Mouse (Mus musculus) hindbrain, embryonic 15.5 days (tissue): ENCODE measurements around the gene Gngt2. TPM values are rescaled to one million over a fixed set of nuclear protein-coding genes. Genes with fewer than 3 reads are reported as not detected.

Experiments used
- ATAC-seq: fragments of 200-750 bp; cut with Nextera tagmentation; 2 replicates; pipeline ENCODE4 v1.8.0; 2017; ENCODE audit warnings: low read depth, moderate number of reproducible peaks, moderate TSS enrichment; ENCODE audit not compliant: low FRiP score
- H3K27ac ChIP-seq: fragments of 300-500 bp; sonication (generic); replicated peaks from 2 replicates; pipeline ENCODE4 v1.5.1; 2015; ENCODE audit warnings: mild to moderate bottlenecking, inconsistent platforms
- H3K27me3 ChIP-seq: fragments of 300-500 bp; sonication (generic); 2 replicates; pipeline ENCODE4 v1.6.1; 2015; ENCODE audit warnings: control low read depth, inconsistent platforms
- H3K36me3 ChIP-seq: fragments of 300-500 bp; sonication (generic); 2 replicates; pipeline ENCODE4 v1.6.1; 2015; ENCODE audit warnings: control low read depth, inconsistent platforms
- H3K4me1 ChIP-seq: fragments of 300-500 bp; sonication (generic); replicated peaks from 2 replicates; pipeline ENCODE4 v1.6.1; 2015; ENCODE audit warnings: control low read depth, inconsistent platforms
- H3K4me2 ChIP-seq: fragments of 300-500 bp; sonication (generic); 2 replicates; pipeline ENCODE4 v1.6.1; 2015; ENCODE audit warnings: moderate library complexity, mild to moderate bottlenecking, inconsistent platforms
- H3K4me3 ChIP-seq: fragments of 300-500 bp; sonication (generic); 2 replicates; pipeline ENCODE4 v1.5.1; 2015; ENCODE audit warnings: mild to moderate bottlenecking, inconsistent platforms
- H3K9ac ChIP-seq: fragments of 300-500 bp; sonication (generic); 2 replicates; pipeline ENCODE4 v1.6.1; 2015; ENCODE audit warnings: inconsistent platforms
- H3K9me3 ChIP-seq: fragments of 300-500 bp; sonication (generic); 2 replicates; pipeline ENCODE4 v1.6.1; 2016; ENCODE audit warnings: control low read depth, inconsistent platforms
- WGBS: fragments of 180-500 bp; shearing (Covaris S2); methylation state at CpG from one replicate; pipeline ENCODE4 v1.1.7; 2015; 5-methylcytosine and 5-hydroxymethylcytosine counted together
- polyA plus RNA-seq: library from polyadenylated mRNA; unstranded; fragments of >200 nt; fragmentation: Nextera tagmentation; extraction: Ambion mirVana; gene quantifications from 2 replicates; pipeline ENCODE4 v1.2.1, GENCODE M21; 2015

The Gngt2 gene
- polyA plus RNA-seq, 1 experiment from 2014 or later: 1.8 TPM

GRCm38 (mm10) chr11:95827464-95828085, 9.4 kb upstream of the Gngt2 start:
- Histone ChIP-seq H3K9me3 (no peaks in the 10 kb centered on the region), H3K27ac (no peak overlapping the region), H3K9ac (no peak overlapping the region), H3K36me3 (no peaks in the 10 kb centered on the region), H3K4me3 (no peak overlapping the region), H3K27me3 (peaks cover 80% of the 10 kb centered on the region), H3K4me1 (peaks cover 30% of the 10 kb centered on the region), H3K4me2 (no peak overlapping the region)
- no peak for ATAC-seq
- 24% methylated on average over 3 of the region's 3 CpGs for WGBS

- no peak for ATAC-seq
These were observed 8.6 kb upstream of the Gngt2 start for GRCm38 (mm10) chr11:95828181-95828964.

DNA sequence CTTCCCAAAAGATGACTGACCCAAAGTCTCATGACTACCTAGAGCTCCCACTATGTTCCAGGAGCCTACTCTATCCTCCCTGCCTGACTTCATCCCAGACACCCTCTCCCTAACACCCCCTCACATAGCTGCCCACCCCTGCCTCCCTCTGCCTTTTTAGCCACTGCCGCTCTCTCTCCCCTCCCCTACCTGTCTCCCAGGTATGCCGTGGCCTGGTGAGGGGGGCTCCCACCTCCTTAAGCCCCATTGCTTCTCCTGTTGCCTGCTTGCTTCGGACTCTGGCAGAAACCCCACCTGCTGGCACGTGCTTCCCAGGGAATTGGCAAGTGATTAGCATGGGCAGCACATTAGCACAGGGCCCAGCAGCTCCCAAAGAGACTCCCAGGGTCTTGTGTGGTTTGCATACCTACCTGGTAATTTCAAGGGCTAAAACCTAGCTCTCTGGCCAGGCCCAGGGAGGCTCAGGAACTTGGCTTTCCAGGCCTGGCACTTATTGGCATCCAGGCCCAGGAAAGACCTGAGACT, 7.4 kb upstream of the Gngt2 start:
- WGBS: 33% methylated on average over 4 of the region's 4 CpGs
- ATAC-seq: no peak
- H3K9ac ChIP-seq: no peak overlapping the region

More at GRCm38 (mm10) chr11:95828181-95828964, 8.6 kb upstream of the Gngt2 start:
- H3K27me3 ChIP-seq: peaks cover 81% of the 10 kb centered on the region
- H3K36me3 ChIP-seq: no peaks in the 10 kb centered on the region
- no peak overlapping the region for H3K4me2 ChIP-seq
- H3K4me1 ChIP-seq: peaks cover 30% of the 10 kb centered on the region
- WGBS: 83% methylated on average over 11 of the region's 11 CpGs
- no peaks in the 10 kb centered on the region for H3K9me3 ChIP-seq
- no peak overlapping the region for H3K27ac ChIP-seq
- no peak overlapping the region for H3K9ac ChIP-seq
- H3K4me3 ChIP-seq: no peak overlapping the region

GRCm38 (mm10) chr11:95830411-95831275, 6.4 kb upstream of the Gngt2 start:
- Histone ChIP-seq H3K4me3 (peak overlapping the region; percentile 27), H3K4me2 (peak overlapping the region; percentile 49), H3K36me3 (no peaks in the 10 kb centered on the region), H3K4me1 (peaks cover 28% of the 10 kb centered on the region), H3K9me3 (no peaks in the 10 kb centered on the region), H3K9ac (no peak overlapping the region), H3K27ac (no peak overlapping the region), H3K27me3 (peaks cover 90% of the 10 kb centered on the region)
- no peak for ATAC-seq
- WGBS: 3% methylated on average over 80 of the region's 80 CpGs

More for the DNA sequence above, 7.4 kb upstream of the Gngt2 start:
- H3K27ac ChIP-seq: no peak overlapping the region
- H3K4me3 ChIP-seq: no peak overlapping the region
- H3K9me3 ChIP-seq: no peaks in the 10 kb centered on the region
- H3K4me1 ChIP-seq: peaks cover 36% of the 10 kb centered on the region
- no peak overlapping the region for H3K4me2 ChIP-seq
- H3K27me3 ChIP-seq: peaks cover 90% of the 10 kb centered on the region
- H3K36me3 ChIP-seq: no peaks in the 10 kb centered on the region

DNA sequence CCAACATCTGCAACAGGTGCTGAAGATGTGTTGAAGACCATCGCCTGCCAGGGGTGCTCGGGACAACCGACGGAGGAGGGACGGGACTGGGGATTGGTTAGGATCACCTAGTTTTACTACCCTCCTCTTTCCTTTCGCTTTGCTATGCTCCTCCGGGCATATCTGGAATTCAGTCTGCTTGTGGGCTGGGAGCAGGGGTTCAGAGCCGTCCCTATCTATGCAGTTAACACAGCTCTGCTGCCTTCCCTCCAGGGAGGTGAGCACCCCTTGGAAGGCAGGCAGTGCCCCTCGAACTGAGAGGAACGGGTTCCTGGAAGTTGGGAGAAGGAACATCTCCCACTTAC, 5.8 kb upstream of the Gngt2 start:
- ATAC-seq: no peak
- H3K36me3 ChIP-seq: no peaks in the 10 kb centered on the region
- peaks cover 94% of the 10 kb centered on the region for H3K27me3 ChIP-seq
- H3K9ac ChIP-seq: no peak overlapping the region
- peaks cover 28% of the 10 kb centered on the region for H3K4me1 ChIP-seq
- no peak overlapping the region for H3K27ac ChIP-seq
- H3K9me3 ChIP-seq: no peaks in the 10 kb centered on the region
- H3K4me2 ChIP-seq: peak overlapping the region; percentile 49
- 4% methylated on average over 10 of the region's 10 CpGs for WGBS
- H3K4me3 ChIP-seq: peak overlapping the region; percentile 27

- Histone ChIP-seq H3K27ac (no peak overlapping the region), H3K4me1 (peaks cover 28% of the 10 kb centered on the region), H3K9me3 (no peaks in the 10 kb centered on the region), H3K9ac (no peak overlapping the region), H3K4me2 (peak overlapping the region; percentile 49; the same call in 1 of the 2 replicates), H3K4me3 (peak overlapping the region; percentile 27; the same call in 1 of the 2 replicates), H3K36me3 (no peaks in the 10 kb centered on the region), H3K27me3 (peaks cover 90% of the 10 kb centered on the region)
- 5% methylated on average over 14 of the region's 15 CpGs for WGBS
- no peak for ATAC-seq
These were observed 5.4 kb upstream of the Gngt2 start for GRCm38 (mm10) chr11:95831641-95832040.

- H3K27ac ChIP-seq: no peak overlapping the region
- ATAC-seq: no peak
- H3K36me3 ChIP-seq: no peaks in the 10 kb centered on the region
- no peaks in the 10 kb centered on the region for H3K9me3 ChIP-seq
- H3K27me3 ChIP-seq: peaks cover 85% of the 10 kb centered on the region
- WGBS: 38% methylated on average over 18 of the region's 18 CpGs
- no peak overlapping the region for H3K4me2 ChIP-seq
- H3K9ac ChIP-seq: no peak overlapping the region
- H3K4me1 ChIP-seq: peaks cover 28% of the 10 kb centered on the region
- no peak overlapping the region for H3K4me3 ChIP-seq
These were observed 4.6 kb upstream of the Gngt2 start for GRCm38 (mm10) chr11:95832129-95833005.

- H3K9me3 ChIP-seq: no peaks in the 10 kb centered on the region
- ATAC-seq: no peak
- peaks cover 80% of the 10 kb centered on the region for H3K27me3 ChIP-seq
- H3K27ac ChIP-seq: no peak overlapping the region
- no peak overlapping the region for H3K9ac ChIP-seq
- 27% methylated on average over 8 of the region's 8 CpGs for WGBS
- H3K4me1 ChIP-seq: peaks cover 28% of the 10 kb centered on the region
- H3K36me3 ChIP-seq: no peaks in the 10 kb centered on the region
- no peak overlapping the region for H3K4me3 ChIP-seq
- no peak overlapping the region for H3K4me2 ChIP-seq
These were observed 3.9 kb upstream of the Gngt2 start for GRCm38 (mm10) chr11:95833006-95833570.

- Histone ChIP-seq H3K9ac (no peak overlapping the region), H3K27me3 (peaks cover 77% of the 10 kb centered on the region), H3K27ac (no peak overlapping the region), H3K4me2 (no peak overlapping the region), H3K36me3 (no peaks in the 10 kb centered on the region), H3K4me1 (peaks cover 28% of the 10 kb centered on the region), H3K9me3 (no peaks in the 10 kb centered on the region), H3K4me3 (no peak overlapping the region)
- no peak for ATAC-seq
- 14% methylated on average over 18 of the region's 18 CpGs for WGBS
These were observed 3.3 kb upstream of the Gngt2 start for GRCm38 (mm10) chr11:95833631-95834142.

GRCm38 (mm10) chr11:95834143-95834667, 2.8 kb upstream of the Gngt2 start:
- Histone ChIP-seq H3K9me3 (no peaks in the 10 kb centered on the region), H3K36me3 (no peaks in the 10 kb centered on the region), H3K27me3 (peaks cover 71% of the 10 kb centered on the region), H3K27ac (no peak overlapping the region), H3K4me3 (no peak overlapping the region), H3K9ac (no peak overlapping the region), H3K4me1 (peaks cover 28% of the 10 kb centered on the region), H3K4me2 (no peak overlapping the region)
- WGBS: 11% methylated on average over 22 of the region's 22 CpGs
- no peak for ATAC-seq
